Mouse (Mus musculus): ENCODE results near the gene Rdh9. TPM values are rescaled to one million over a fixed set of nuclear protein-coding genes. Genes with fewer than 3 reads are reported as not detected.

Gene Rdh9
- polyA plus RNA-seq (2012; ENCODE audit: low replicate concordance): not detected in 2 replicates

DNA sequence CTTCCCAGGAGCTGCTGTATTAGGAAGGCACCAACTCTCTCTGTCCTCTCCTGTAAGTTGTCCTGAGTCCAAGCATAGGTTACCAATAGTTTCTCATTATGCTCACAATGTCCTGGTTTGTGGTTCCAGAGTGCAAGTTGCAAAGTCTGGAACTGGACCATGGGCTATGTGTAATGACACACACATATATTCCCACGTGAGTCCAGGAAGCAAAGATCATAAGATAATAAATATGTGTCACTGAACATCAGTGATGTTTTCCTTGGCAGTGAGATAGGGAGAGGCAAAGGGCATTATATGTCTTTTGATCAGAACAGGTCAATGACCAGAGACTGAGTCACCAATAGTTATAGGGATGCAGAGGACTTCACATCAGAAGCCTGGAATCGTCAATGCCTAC lies at the start of gene Rdh9:
Rdh9 (plus strand) TSS at position 376 of the 400 bp plus-strand sequence.

GRCm38 (mm10) chr10:127739083-127739660 lies 37.0 kb upstream of the Rdh9 start, which contains the start of gene Zbtb39:
Gene Zbtb39 (plus strand): TSS chr10:127739538.

GRCm38 (mm10) chr10:127751548-127751947 lies 24.6 kb upstream of the Rdh9 start, which contains the start of gene Gpr182:
Gene Gpr182 (minus strand): TSS chr10:127751732.

DNA sequence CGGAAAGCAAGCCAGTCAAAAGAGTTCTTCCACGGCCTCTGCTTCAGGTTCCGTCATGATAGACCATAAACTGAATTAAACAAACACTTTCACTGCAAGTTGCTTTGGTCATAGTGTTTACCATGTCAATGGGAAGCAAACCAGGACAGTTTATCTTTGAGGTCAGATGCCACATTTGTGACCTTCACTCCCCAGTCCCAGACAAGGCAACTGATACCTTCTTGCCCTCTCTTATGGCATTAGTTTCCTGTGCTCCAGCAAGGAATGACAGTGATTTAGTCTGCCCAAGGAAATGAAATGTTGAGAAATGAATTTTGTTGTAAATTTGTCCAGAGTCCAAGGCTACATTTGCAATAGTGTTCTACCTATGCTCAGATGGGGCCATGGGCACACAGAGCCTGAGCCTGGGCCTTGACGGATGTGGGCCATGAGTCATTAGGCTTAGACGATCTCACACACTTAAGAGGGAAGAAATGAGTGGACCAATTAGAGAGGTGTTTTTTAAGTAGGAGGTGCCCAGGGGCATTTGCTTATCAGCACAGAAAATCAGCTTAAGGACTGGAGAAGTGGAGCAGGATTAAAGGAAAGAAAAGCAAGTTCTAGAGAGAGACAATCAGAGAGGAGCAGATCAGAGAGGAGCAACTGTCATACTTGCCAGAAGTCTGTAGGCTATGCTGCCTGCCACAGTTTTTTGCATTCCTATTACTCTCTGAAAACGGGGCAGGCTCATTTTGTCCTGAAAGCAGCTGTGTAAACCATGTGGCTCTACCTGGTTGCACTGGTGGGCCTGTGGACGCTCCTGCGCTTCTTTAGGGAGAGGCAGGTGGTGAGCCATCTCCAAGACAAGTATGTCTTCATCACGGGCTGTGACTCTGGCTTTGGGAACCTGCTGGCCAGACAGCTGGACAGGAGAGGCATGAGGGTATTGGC lies 16.7 kb upstream of the Rdh9 start, which contains the start of the genes Rdh1 and Rdh16f1:
Rdh1 (plus strand) TSS at position 541 of the 930 bp plus-strand sequence.
Rdh16f1 (plus strand) TSS at position 607 of the 930 bp plus-strand sequence.

GRCm38 (mm10) chr10:127800891-127801290 lies 24.7 kb downstream of the Rdh9 start, which contains the start of gene Rdh16:
Gene Rdh16 (plus strand): TSS chr10:127801152.

Other genes with a start within 250 kb of the Rdh9 start
- not detected in 2 replicates for gene Nxph4, start 241.8 kb upstream of the Rdh9 start, polyA plus RNA-seq (2012; ENCODE audit: low replicate concordance)
- 73.7 and 96.9 TPM in 2 replicates for gene Lrp1, start 155.2 kb upstream of the Rdh9 start, polyA plus RNA-seq (2012; ENCODE audit: low replicate concordance)
- 9.7 and 120 TPM in 2 replicates for gene Stat6, start 133.4 kb upstream of the Rdh9 start, polyA plus RNA-seq (2012; ENCODE audit: low replicate concordance)
- 3.4 and 6.8 TPM in 2 replicates for gene Nemp1, start 109.5 kb upstream of the Rdh9 start, polyA plus RNA-seq (2012; ENCODE audit: low replicate concordance)
- gene Nab2, start 107.8 kb upstream of the Rdh9 start, polyA plus RNA-seq (2012; ENCODE audit: low replicate concordance): 56.8 and 64.3 TPM in 2 replicates
- gene Myo1a, start 71.2 kb upstream of the Rdh9 start, polyA plus RNA-seq (2012; ENCODE audit: low replicate concordance): 0.12 and 0.22 TPM in 2 replicates
- gene Tac2, start 51.9 kb upstream of the Rdh9 start, polyA plus RNA-seq (2012; ENCODE audit: low replicate concordance): 0.77 and 2.2 TPM in 2 replicates
- gene Zbtb39, start 36.8 kb upstream of the Rdh9 start, polyA plus RNA-seq (2012; ENCODE audit: low replicate concordance): 1.2 and 2.7 TPM in 2 replicates
- gene Gpr182, start 24.7 kb upstream of the Rdh9 start, polyA plus RNA-seq (2012; ENCODE audit: low replicate concordance): 0.93 and 12.9 TPM in 2 replicates
- gene Rdh1, start 16.7 kb upstream of the Rdh9 start, polyA plus RNA-seq (2012; ENCODE audit: low replicate concordance): 0.07 TPM in 1 of 2 replicates, not detected in the other
- not detected in 2 replicates for gene Rdh16f1, start 16.6 kb upstream of the Rdh9 start, polyA plus RNA-seq (2012; ENCODE audit: low replicate concordance)
- gene Rdh16, start 24.8 kb downstream of the Rdh9 start, polyA plus RNA-seq (2012; ENCODE audit: low replicate concordance): 0.14 TPM in 1 of 2 replicates, not detected in the other
- not detected in 2 replicates for gene Rdh19, start 73.5 kb downstream of the Rdh9 start, polyA plus RNA-seq (2012; ENCODE audit: low replicate concordance)
- not detected in 2 replicates for gene Rdh16f2, start 90.1 kb downstream of the Rdh9 start, polyA plus RNA-seq (2012; ENCODE audit: low replicate concordance)
- gene Rdh7, start 112.4 kb downstream of the Rdh9 start, polyA plus RNA-seq (2012; ENCODE audit: low replicate concordance): not detected in 2 replicates
- 0.21 TPM in 1 of 2 replicates, not detected in the other for gene Sdr9c7, start 122.1 kb downstream of the Rdh9 start, polyA plus RNA-seq (2012; ENCODE audit: low replicate concordance)
- not detected in 2 replicates for gene Hsd17b6, start 231.2 kb downstream of the Rdh9 start, polyA plus RNA-seq (2012; ENCODE audit: low replicate concordance)
- 0.82 and 4.9 TPM in 2 replicates for gene Prim1, start 238.8 kb downstream of the Rdh9 start, polyA plus RNA-seq (2012; ENCODE audit: low replicate concordance)